Mouse (Mus musculus) bone marrow macrophage, adult 2 months (primary cell): ENCODE measurements around the gene Umps.

Source experiments
- CTCF ChIP-seq: IDR thresholded peaks from 2 replicates; pipeline ENCODE4 v1.5.1; 2012; ENCODE audit warnings: low read depth, mild to moderate bottlenecking, low read length, moderate library complexity
- POLR2A ChIP-seq: IDR thresholded peaks from 2 replicates; pipeline ENCODE4 v1.6.1; 2012; ENCODE audit warnings: mild to moderate bottlenecking, low read depth, low read length, borderline replicate concordance

GRCm38 (mm10) chr16:33930785-33931184 is 36.1 kb downstream of the Umps start:
- TF ChIP-seq CTCF (no peak), POLR2A (no peak)
